8 mouse cellular contexts compared by ENCODE assay signal in the genomic region with DNA sequence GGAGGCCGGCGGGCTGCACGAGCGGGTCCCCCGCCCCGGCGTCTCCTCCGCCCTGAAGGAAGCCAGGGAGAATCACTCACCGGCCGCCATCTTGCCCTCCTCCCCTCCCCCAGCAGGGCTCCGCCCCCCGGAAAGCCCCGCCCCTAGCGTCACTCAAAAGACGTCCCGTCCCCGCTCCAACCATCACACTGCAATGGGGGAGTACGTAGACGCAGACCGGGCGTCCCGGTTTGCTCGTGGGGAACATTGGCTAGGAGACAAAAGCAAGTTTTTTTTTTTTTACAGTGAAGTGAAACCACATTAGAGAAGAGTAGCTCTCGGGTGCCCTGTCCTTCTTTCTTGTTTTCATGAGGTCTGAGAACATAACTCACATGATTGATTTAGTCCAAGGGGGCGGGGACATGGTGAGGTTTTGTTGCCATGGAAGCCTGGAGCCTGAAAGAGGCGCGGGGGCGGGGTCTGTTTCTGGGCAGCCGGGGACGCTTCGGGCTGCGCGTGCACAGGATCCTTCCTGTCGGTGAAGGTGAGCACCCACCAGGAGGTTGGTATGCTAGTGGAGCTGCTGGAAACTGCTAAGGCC. TPM values are rescaled to one million over a fixed set of nuclear protein-coding genes. Genes with fewer than 3 reads are reported as not detected.
A peak's percentile ranks its signal among the peaks of the same experiment; 100 is the strongest.
DNase-seq lines count a peak whose midpoint lies in the region; ATAC-seq lines count a peak whose summit lies in the region.

A gene (minus strand): TSS at position 107 of the 580 bp plus-strand sequence.

- peak; percentile 91 for ATAC-seq in megakaryocyte progenitor cell, adult 5-6 weeks (replicated peaks; ENCODE audit: poor library complexity)

- DNase-seq in adipocyte (ENCODE audit: low spot score) = peak; percentile 99
- DNase-seq in embryo, embryonic 10 days (ENCODE audit: low spot score) = peak; percentile 94
- peak; percentile 97 for DNase-seq in gastrocnemius, postnatal 10 days
- peak; percentile 99 for DNase-seq in induced T-regulatory cell, adult 2 months (ENCODE audit: low read depth)
- DNase-seq in left cerebral cortex, adult 9 months (ENCODE audit: low spot score in 2 of 2) = peak; percentile 89 to 97
- DNase-seq in right cerebral cortex, postnatal 14 days = peak; percentile 94
- peak; percentile 91 to 92 for DNase-seq in urinary bladder, postnatal 36 days (ENCODE audit: low spot score in 2 of 2)

RNA-seq across cellular contexts. Expression of the gene that starts here (rescaled TPM):
- 10 to 100 TPM; 52.6 to 53.2 TPM for total RNA-seq in gastrocnemius, postnatal 10 days (2021)
- total RNA-seq in megakaryocyte progenitor cell, adult 5-6 weeks (2015) = 45.8 and 49.3 TPM in 2 replicates
- total RNA-seq in megakaryocyte progenitor cell, adult 5-6 weeks (2017) = 40.6 and 44.1 TPM in 2 replicates

Comparison
In these comparisons a context has a peak if more than half of its experiments do, and no peak if none do; other contexts are left out.
1. Peak in every context shown above with its lines: DNase-seq and ATAC-seq.